In genomic region chr2:11254446-11254845, GRCm38 (mm10) we compare ENCODE assay signal across 3 mouse cellular contexts.
"Had no signal": no experiment of that assay in that cellular context is flagged by ENCODE, and none has a peak within 500 bp of the region (broad histone marks: within the 10 kb centered on the region; RNA-seq: fewer than 3 reads in every experiment).

No protein-coding gene starts in this region.

- ATAC-seq: intestine, embryonic 15.5 days; lung, postnatal 0 days; midbrain, embryonic 15.5 days had no signal
